Mouse (Mus musculus) heart, postnatal 14 days (tissue): ENCODE data around the gene 4930467E23Rik. TPM values are rescaled to one million over a fixed set of nuclear protein-coding genes. Genes with fewer than 3 reads are reported as not detected.
A peak's percentile ranks its signal among the peaks of the same experiment; 100 is the strongest.
"Not testable (repeated sequence)": the region's sequence is repeated elsewhere in the genome, so short reads cannot be mapped to it uniquely, and the experiment has no call there.

ENCODE experiments used
- DNase-seq, 2 experiments: peaks; one replicate each; pipeline ENCODE4 v3.0.0; 2021 to 2022
- intact Hi-C: fragments of 180-260 bp; cut with DNase I; formaldehyde crosslinking; loops from one replicate; pipeline ENCODE4 v1.15.1; 2025
- total RNA-seq, 2 experiments: library from RNA; stranded (reverse); gene quantifications; 2 replicates each; pipeline ENCODE4 v1.2.3; 2021

4930467E23Rik gene
- total RNA-seq, 2 experiments from 2014 or later: 0.12 to 0.66 TPM

GRCm38 (mm10) chr8:19708976-19709375 lies 20.4 kb upstream of the 4930467E23Rik start:
- DNase-seq, intact Hi-C loops: not testable (repeated sequence)

DNA sequence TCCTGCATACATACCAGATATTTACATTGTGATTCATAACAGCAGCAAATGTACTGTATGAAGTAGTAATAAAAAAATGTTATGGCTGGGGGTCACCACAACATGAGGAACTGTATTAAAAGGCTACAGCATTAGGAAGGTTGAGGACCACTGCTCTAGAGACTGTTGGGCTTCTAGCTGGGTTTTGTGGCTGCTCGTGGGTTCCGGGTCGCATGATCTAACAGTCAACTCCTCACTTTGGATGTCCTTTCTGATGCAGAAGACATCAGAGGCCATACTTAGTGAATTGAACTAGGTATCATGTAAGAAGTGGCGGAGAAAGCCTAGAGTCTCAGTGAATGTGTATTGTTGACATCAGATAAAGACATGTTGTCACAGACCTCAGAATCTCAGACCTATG lies 19.9 kb upstream of the 4930467E23Rik start:
- DNase-seq: peak in 1 of 2 experiments; percentile 47
- intact Hi-C loops: not testable (repeated sequence)

- intact Hi-C loops, DNase-seq: not testable (repeated sequence)
These were observed 18.1 kb upstream of the 4930467E23Rik start for GRCm38 (mm10) chr8:19711171-19711860.

- intact Hi-C loops, DNase-seq: not testable (repeated sequence)
These were observed 17.1 kb upstream of the 4930467E23Rik start for GRCm38 (mm10) chr8:19712227-19712750.

DNA sequence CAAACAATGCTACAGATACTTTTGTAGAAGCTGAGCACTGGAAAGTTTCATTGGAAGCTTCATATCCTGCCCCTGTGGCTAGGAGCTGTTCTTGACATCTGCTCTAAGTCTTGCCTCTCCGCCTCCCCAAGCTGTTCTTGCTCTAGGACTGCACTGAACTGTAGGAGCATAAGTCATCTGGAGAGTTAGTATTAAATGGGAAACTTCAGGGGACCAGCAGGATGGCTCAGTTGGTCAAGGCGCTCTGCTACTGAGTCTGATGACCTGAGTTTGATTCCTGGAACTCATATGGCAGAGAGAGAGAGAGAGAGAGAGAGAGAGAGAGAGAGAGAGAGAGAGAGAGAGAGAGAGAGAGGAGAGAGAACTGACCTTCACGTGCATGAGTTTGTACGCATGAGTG lies 16.6 kb upstream of the 4930467E23Rik start:
- intact Hi-C loops, DNase-seq: not testable (repeated sequence)

DNA sequence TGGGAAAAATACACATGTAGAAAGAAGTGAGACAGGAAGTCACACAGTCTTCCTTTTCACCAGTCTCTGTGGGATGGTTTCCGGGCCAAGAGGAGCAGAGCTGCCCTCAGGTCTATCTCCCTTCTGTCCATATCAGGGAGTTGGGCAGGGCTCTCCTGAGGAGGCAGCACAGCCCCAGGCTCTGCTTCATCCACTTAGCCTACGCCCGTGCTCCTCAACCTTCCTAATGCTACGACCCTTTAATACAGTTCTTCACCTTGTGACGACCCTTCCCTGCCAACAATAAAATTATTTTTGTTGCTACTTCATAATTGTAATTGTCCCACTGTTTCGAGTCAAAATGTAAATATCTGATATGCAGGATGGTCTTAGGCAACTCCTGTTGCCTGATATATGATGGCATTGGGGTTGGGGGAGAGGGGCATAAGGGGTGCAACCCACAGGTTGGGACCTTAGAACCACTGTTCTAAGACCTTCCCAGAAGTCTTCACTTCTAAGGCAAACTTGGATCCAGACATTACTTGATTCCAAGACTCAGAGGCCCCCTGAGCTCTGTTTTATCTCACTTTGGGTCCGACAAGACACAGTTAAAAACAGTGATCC lies 16.0 kb upstream of the 4930467E23Rik start:
- not testable (repeated sequence) for DNase-seq

DNA sequence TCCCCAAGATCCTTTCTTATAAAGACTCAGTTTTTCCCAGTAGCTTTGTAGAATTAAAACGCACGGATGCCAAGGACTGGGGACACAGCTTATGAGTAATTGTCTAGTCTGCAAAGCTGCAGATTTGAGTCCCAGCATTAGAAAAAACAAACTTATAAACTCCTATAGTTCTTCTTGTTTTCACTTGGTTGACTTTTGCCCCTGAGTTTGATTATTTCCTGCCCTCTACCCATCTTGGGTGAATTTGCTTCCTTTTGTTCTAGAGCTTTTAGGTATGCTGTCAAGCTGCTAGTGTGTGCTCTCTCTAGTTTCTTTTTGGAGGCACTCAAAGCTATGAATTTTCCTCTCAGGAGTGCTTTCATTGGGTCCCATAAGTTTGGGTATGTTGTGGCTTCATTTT lies 14.9 kb upstream of the 4930467E23Rik start:
- intact Hi-C loops, DNase-seq: not testable (repeated sequence)

More for the DNA sequence above, 16.0 kb upstream of the 4930467E23Rik start:
- intact Hi-C loops: not testable (repeated sequence)

DNA sequence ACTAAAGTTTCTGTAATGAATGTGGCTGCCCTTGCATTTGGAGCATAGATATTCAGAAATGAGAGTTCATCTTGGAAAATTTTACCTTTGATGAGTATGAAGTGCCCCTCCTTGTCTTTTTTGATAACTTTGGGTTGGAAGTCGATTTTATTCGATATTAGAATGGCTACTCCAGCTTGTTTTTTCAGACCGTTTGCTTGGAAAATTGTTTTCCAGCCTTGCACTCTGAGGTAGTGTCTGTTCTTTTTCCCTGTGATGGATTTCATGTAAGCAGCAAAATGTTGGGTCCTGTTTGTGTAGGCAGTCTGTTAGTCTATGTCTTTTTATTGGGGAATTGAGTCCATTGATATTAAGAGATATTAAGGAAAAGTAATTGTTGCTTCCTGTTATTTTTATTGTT lies 14.1 kb upstream of the 4930467E23Rik start:
- DNase-seq, intact Hi-C loops: not testable (repeated sequence)

- intact Hi-C loops: not testable (repeated sequence)
These were observed 11.5 kb upstream of the 4930467E23Rik start for GRCm38 (mm10) chr8:19717851-19718250.

GRCm38 (mm10) chr8:19719513-19719912 lies 9.9 kb upstream of the 4930467E23Rik start:
- DNase-seq, intact Hi-C loops: not testable (repeated sequence)

More at GRCm38 (mm10) chr8:19717851-19718250, 11.5 kb upstream of the 4930467E23Rik start:
- peak in 1 of 2 experiments; percentile 32 for DNase-seq

DNA sequence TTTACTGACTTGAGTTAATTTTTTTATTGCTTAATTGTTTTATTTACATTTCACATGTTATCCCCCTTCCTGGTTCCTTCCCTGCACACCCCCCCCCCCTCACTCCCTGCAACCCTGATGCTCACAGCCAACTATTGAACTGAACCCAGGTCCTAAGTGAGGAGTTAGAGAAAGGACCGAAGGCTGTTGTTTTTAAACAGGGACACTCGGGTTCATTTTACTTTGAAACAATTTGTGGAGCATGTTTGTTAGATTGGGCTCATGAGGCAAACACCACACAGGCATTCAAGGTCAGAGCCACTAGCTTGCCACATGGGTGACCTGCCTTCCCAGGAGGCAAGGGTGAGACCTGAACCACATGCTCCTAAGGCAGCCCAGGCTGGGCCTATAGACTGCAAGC lies 4.5 kb upstream of the 4930467E23Rik start:
- intact Hi-C loops, DNase-seq: not testable (repeated sequence)

DNA sequence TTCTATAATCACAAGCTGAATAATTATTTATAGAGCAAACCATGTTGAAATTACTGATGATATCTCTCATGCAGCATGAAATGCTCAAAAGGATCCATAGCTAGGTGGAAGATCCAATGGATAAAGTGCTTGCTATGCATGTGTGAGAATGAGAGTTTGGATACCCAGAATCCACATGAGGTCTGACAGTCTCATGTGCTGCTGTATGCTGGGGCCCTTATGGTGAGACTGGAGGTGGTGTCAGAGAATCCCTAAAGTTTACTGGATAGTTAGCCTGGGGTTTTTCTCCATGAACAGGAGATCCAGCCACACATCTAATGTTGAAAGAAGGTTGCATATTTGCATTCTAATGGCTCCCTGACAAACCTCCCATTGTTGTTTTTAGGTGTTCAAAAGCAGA lies 22.4 kb downstream of the 4930467E23Rik start:
- intact Hi-C loops, DNase-seq: not testable (repeated sequence)

DNA sequence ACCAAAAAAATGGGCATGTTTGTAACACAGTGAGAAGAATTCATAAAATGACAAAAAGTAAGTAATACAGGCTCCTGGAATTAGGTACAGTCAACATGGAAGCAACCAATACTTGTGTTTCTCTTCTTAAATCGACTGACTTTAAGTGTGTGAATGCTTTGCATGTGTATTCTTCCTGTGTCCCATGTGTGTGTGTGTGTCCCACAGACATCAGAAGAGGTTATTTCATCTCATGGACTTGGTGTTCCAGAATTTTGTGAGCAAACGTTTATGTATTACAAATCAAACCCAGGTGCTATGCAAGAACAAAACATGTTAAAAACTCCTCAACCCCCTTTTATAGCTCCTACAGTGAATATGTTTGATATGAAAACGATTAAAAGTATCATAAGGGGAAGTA lies 24.8 kb downstream of the 4930467E23Rik start:
- DNase-seq: peak; percentile 14 to 15
- intact Hi-C loops: not testable (repeated sequence)

GRCm38 (mm10) chr8:19754961-19755360 lies 25.6 kb downstream of the 4930467E23Rik start:
- intact Hi-C loops, DNase-seq: not testable (repeated sequence)

DNA sequence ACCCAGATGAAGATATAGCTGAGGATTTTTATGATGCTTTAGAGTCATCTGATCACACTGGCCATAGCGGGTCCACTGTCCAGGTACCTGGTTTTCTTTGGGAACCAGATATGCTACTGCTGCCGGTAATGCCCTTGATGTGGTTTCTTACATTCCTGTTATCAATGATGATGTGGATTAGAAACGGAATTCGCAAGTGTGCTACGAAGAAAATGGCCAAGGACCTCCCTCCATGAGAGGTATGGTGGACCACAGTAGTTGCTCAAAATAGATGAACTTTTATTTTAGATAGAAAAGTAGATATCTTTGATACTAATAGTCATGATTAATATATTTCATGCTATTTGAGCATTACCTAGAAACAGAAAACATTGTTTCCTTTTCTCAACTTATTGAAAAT lies 32.3 kb downstream of the 4930467E23Rik start:
- DNase-seq, intact Hi-C loops: not testable (repeated sequence)

GRCm38 (mm10) chr8:19762860-19763592 lies 33.6 kb downstream of the 4930467E23Rik start:
- DNase-seq, intact Hi-C loops: not testable (repeated sequence)

DNA sequence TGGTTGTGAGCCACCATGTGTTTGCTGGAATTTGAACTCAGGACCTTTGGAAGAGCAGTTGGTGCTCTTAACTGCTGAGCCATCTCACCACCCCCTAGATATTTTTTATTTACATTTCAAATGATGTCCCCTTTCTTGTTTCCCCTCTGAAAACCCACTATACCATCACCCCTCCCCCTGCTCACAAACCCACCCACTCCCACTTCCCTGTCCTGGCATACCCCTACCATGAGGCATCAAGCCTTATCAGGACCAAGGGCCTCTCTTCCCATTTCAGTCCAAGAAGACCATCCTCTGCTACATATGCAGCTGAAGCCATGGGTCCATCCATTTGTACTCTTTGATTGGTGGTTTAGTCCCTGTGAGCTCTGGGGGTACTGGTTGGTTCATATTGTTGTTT lies 36.2 kb downstream of the 4930467E23Rik start:
- peak in 1 of 2 experiments; percentile 32 for DNase-seq

DNA sequence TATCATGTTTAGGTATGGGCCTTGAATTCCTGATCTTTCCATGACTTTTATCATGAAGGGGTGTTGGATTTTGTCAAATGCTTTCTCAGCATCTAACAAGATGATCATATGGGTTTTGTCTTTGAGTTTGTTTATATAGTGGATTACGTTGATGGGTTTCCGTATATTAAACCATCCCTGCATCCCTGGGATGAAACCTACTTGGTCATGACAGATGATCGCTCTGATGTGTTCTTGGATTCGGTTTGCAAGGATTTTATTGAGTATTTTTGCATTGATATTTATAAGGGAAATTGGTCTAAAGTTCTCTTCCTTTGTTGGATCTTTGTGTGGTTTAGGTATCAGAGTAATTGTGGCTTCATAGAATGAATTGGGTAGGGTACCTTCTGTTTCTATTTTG lies 44.1 kb downstream of the 4930467E23Rik start:
- DNase-seq, intact Hi-C loops: not testable (repeated sequence)

More for the DNA sequence above, 36.2 kb downstream of the 4930467E23Rik start:
- intact Hi-C loops: not testable (repeated sequence)

- intact Hi-C loops, DNase-seq: not testable (repeated sequence)
These were observed 46.9 kb downstream of the 4930467E23Rik start for GRCm38 (mm10) chr8:19776311-19776710.

DNA sequence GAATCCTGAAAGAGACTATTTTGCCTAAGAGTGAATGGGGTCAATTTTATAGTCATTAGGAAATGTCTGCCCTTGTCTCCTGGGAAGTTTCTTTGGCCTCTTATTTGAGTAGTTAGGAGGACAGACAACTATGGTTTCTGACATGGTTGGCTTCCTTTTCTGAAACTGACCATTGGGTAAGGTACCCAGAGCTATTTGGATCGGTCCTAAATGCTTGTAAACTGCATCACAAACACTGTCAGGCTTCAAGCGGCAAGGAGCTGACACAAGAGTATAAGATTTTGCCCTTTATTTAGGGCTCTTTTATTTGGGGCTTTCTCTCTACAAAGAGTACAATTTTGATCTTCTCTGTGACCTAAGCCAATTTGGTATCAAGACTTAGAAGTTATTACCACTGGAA lies 48.1 kb downstream of the 4930467E23Rik start:
- intact Hi-C loops, DNase-seq: not testable (repeated sequence)

DNA sequence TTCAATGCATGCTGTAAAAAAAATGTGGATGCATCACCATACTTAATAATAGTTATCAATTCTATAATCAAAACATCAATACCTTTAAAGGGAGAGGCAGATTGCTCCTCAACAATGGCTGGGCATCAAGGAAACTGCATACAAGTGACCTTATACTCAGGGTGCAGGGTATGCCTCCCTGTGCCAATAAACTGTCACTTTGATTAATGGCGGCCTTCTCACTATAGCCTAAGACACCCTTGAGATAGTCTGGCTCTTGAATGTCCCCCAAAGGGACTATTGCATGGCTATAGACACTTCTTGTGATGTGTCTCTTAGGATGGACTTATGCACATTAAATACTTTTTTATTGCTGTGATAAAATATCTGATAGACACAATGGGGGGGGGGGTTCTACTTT lies 48.8 kb downstream of the 4930467E23Rik start:
- intact Hi-C loops, DNase-seq: not testable (repeated sequence)
